Mouse (Mus musculus) adrenal gland (tissue): ENCODE results near the gene Cadps.

Experiments used
- intact Hi-C: fragments of 180-260 bp; cut with DNase I; formaldehyde crosslinking; loops from one replicate; pipeline ENCODE4 v1.15.1; 2025

Cadps gene

GRCm38 (mm10) chr14:12751821-12752220 is 71.1 kb downstream of the Cadps start:
- intact Hi-C loops: no loop called here

DNA sequence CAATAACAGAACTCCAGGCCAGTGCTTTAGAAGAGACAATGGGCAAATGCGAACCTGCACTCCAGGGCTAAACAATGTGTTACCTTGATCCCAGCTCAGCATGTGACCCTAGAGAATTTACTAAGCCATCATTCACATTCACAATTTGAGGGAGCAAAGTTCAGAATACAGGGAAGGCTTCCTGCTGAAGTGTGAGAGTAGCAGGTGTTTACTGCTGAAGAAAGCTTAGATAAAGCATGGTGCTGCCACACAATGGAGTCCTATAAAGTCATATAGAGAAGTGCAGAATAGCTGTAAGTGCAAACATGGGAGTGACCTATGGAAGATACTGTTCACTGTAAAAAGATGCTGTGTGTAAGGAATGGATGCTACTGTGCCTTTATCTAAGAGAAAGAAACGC is 91.9 kb downstream of the Cadps start:
- intact Hi-C loops: no loop called here

GRCm38 (mm10) chr14:12722452-12723194 is 100.3 kb downstream of the Cadps start:
- intact Hi-C loops: no loop called here

- intact Hi-C loops: no loop called here
These were observed 104.1 kb downstream of the Cadps start for GRCm38 (mm10) chr14:12718766-12719165.

- intact Hi-C loops: no loop called here
These were observed 106.8 kb downstream of the Cadps start for GRCm38 (mm10) chr14:12715906-12716659.

GRCm38 (mm10) chr14:12707395-12707794 is 115.5 kb downstream of the Cadps start:
- intact Hi-C loops: no loop called here

DNA sequence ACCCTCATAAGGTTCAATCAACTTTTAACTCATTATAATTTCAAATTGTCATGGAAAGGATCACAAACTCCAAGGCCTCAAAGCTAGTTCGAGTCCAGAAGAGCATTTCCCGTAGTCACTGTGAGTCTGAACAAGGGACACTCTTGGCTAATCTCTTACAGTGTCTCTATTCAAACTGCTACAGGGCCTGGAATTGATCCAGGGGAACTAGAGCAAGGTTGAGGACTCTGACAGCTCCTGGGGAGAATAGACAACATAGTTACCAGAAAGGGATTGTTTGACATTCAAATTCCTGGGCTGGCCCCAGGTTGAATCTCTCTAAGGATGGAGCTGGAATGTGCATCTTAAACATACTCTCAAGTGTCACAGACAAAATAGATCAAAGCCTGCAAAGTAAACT is 118.4 kb downstream of the Cadps start:
- intact Hi-C loops: no loop called here

- intact Hi-C loops: no loop called here
These were observed 132.7 kb downstream of the Cadps start for GRCm38 (mm10) chr14:12690201-12690600.

GRCm38 (mm10) chr14:12685015-12685414 is 137.9 kb downstream of the Cadps start:
- intact Hi-C loops: no loop called here

DNA sequence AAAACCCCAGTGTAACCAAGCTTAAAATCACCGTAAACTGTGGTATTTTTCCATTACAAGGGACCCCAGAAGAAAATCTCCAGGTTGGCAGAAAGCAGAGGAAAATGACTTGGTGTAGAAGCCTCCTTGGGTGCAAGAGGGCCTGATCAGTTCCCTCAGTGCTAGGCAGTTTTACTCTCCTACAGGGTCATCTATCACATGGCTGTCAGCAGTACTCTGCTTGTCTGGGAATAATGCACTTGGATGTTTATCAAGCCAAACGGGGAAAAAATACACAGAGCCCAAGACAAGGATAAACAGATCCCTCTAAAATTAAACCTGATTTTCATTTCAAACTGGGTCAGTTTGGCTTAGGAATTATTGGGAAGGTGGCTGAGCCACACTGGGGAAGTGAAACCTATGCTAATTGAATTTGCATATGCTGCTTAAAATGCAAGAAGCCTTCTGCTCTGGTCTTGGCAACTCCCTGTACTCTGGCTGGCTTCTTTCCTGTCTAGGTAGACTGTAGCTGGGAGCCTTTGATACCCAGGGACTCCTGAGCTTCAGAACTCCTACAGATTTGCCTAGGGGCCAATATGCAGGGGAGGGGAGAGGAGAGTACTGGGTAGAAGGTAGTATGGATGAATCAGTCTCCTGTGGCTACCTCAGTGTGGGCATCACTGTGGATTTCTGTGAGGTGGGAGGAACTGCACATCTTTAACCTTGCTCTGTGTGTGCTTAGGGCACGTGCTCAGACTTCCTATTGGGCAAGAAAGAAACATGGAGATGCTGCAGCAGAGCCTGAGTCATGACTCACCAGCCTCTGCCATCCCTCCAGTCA is 141.8 kb downstream of the Cadps start:
- intact Hi-C loops: no loop called here

DNA sequence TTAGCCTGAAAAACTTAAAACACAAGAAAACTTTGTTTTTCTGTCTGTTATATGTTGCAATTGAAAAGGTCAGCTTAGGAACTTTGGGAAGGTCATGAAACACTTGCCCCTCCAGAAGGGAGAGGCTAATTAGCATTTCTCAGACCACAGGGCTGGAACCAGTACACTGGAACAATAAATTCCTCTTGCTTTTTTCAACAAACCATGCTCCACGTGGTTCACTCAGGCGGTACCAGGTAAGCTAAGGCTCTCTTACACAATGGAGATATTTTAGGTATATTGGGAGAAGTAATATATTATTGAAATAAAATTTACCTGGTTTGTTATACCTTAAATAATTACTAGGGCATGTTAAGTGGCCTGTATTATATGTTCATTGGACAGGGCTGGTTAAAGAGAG is 161.4 kb downstream of the Cadps start:
- intact Hi-C loops: no loop called here

DNA sequence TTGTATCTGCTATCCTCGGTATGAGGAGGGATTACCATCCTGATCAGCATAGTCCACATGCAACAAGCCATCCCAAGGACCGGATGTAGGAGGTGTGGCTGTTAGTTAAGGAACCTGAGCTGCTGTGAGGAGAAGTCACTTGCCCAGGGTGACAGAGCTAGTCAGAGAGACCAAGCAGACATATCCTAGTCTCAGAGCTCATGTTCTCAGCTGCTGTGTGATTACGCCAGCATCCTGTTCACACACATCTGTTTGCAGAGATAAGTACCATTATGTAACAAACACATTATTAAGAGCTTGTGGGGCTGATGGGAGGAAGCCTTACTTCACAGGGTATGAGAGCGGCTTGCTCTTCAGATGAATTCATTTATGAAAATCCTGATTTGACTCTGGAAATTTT is 165.5 kb downstream of the Cadps start:
- intact Hi-C loops: no loop called here

- intact Hi-C loops: no loop called here
These were observed 179.9 kb downstream of the Cadps start for GRCm38 (mm10) chr14:12642868-12643512.

DNA sequence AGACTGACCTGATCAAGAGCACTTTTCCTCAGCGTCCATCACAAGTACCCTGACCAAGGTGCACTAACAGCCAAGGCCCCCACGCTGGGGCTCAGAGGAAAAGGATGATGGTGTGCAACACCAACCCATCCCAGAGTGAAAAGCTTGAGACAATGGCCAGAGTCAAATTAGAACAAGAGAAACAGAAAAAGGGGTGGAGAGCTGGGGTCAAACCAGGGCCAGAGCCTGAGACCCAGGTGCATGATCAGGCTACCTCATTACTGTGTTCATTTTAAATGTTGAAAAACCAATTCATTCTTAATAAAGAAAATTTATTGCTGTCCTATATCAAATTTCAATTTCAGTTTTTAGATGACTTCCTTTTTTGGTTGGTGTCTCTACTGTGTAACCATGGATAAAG is 184.1 kb downstream of the Cadps start:
- intact Hi-C loops: no loop called here

DNA sequence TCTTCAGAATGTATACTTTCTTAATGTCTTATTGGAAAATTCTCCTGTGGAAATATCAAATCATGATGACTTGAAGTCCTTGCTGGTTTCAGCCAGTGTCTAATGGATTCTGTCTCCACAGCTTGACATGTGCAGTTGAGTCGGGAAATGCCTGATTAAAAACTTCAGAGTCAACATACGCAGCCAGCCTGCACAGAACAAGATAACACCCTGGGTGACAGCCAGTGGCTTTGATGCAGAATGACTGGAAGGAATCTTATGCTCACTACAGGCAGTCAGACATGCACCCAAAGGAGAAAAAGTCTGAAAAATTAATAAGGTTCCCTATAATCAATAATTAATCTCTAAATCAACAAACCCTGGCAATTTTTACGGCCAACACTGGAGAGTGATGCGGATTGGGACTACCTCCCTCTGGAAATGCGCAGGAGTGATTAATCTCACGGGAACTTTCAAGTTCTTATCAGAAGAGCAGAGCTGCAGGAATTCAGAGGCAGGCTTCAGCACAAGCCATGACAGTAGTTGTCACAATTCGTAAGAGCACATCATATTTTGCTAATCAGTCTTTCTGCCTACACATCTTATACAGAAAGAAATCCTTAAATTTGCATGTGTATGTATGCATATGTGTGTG is 185.6 kb downstream of the Cadps start:
- intact Hi-C loops: no loop called here

- intact Hi-C loops: loop anchor here (1.0 to 10.0 kb wide), 2 partner anchors 574 to 610 kb away; no protein-coding TSS in a partner anchor
These were observed 198.4 kb downstream of the Cadps start for GRCm38 (mm10) chr14:12624256-12625130.

DNA sequence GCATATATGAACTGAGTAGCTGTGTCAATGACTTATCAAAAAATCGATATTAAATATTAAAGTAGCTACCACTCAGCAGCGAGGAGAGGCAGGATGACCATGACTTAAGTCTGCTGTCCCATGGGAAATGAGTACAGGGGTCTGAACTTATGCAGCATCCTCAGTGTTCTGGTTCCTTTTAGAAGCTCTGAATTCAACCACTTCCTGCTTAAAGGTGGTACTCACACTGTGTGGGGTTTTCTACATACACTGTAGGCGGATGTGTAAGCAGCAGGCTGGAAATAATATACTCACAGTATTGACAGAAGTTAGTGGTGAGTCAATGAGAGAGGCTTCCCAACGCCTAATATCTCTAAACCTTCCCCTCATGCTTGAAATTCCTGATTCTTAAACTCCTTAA is 215.9 kb downstream of the Cadps start:
- intact Hi-C loops: no loop called here

DNA sequence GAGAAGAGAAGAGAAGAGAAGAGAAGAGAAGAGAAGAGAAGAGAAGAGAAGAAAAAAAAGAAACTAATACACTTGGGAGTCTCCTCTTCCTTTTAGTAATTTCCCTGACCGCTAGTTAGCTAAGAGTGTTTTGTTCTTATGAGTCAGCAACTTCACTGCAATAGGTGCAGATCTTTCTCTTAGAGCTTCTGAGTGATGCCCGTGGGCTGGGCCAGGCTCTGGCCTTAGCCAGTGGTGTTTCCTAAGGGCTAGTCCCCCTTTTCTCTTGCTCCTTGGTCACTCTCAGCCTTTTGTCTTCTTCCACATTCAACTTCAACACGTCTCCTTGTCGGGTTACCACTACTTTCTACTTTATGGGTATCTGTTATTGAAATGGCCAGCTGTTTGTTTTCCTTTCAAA is 216.7 kb downstream of the Cadps start:
- intact Hi-C loops: no loop called here

DNA sequence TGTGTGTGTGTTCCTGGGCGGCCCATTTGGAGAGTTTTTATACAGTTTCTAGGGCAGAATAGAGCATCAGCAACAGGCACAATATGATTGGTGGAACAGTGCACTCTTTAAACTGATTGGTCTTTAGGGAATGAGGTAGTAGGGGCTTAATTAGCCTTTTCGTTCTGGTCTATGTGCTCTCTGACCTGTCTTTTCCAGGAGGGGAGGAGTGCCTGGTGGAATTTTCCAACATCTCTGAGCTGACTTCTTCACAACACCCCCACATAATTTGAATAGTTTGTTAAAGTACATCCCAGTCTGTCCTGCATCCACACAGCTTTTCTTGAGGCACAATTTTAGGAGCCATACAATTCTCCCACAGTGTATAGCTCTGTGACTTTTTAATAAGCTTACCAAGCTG is 220.8 kb downstream of the Cadps start:
- intact Hi-C loops: no loop called here

DNA sequence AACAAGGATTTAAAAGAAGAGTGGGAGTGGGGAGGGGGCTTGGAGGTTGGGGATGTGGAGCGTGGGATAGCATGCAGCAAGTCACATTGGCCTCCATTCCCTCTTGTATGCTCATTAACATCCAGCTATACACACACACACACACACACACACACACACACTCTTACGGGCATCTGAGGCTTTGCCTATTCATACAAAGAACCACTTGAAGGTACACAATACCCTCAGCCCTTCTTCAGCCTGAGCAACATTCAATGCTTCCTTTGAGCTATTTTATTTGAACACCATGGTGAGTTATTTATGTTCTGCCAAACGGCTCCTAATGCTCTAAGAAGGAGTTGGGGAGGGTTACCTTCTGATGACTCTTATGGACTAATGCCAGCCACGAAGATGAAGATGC is 227.6 kb downstream of the Cadps start:
- intact Hi-C loops: no loop called here
